Mouse (Mus musculus): Measurements from ENCODE around the gene Aagab. TPM values are rescaled to one million over a fixed set of nuclear protein-coding genes. Genes with fewer than 3 reads are reported as not detected.

Gene Aagab
- polyA plus RNA-seq (2012; fragmentation: generic; extraction: Trizol) = 10 to 100 TPM in 1 of 2 experiments, 1 to 10 TPM in 1; 3.6 to 10.7 TPM

DNA sequence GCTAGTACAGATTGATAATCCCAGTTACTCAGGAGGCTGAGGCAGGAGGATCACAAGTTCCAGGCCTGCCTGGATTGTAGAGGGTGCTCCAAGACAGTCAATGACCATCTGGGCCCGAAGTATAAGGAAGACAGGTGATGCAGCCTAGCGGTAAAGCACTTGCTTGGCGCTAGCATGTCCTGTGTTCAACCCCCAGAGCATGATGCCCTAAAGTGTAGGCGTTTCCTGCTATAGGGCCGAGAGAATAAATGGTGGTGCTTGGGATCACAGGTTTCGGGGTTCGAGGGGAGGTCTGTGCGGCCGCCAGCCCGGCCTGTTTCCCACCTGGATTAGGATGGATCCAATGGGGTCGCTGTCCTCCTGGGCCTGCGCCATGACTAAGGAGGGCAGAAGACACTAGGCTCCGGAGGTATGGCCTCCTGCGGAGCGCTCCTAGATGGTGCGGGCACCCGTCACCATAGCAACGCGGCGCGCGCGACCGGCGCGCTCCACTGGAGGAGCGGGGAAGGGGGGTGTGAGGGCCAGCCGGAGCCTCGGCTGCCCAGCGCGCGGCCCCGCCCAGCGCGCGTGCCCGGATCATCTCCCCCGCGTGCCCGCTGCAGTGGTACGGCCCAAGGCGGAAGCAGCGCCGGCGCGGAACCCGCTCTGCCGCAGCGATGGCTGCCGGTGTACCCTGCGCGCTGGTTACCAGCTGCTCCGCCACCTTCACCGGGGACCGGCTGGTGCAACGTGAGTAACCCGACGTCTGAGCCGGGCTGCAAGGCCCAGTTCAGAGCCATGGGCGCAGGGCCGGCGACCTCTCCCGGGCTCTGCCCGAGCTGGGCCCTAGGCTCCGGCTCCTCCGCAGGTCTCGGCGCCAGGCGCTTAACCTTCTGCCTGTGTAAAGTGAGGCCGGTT is at the start of gene Aagab, which contains the start of gene Iqch:
Gene Aagab (plus strand): TSS at position 618 of the 897 bp plus-strand sequence.
Gene Iqch (minus strand): TSS at position 451 of the 897 bp plus-strand sequence.

Other genes with a start within 250 kb of the Aagab start
- 10 to 100 TPM; 11.7 to 23.2 TPM for gene Map2k5, start 224.8 kb upstream of the Aagab start, polyA plus RNA-seq (2012; fragmentation: generic; extraction: Trizol)
- 10 to 100 TPM; 18.2 to 20.8 TPM for gene 2300009A05Rik, start 203.4 kb upstream of the Aagab start, polyA plus RNA-seq (2012; fragmentation: generic; extraction: Trizol)
- gene Iqch, start 167 bp upstream of the Aagab start, polyA plus RNA-seq (2012; fragmentation: generic; extraction: Trizol) = not detected
- gene Smad3, start 155.3 kb downstream of the Aagab start, polyA plus RNA-seq (2012; fragmentation: generic; extraction: Trizol) = 10 to 100 TPM in 1 of 2 experiments, 1 to 10 TPM in 1; 4.9 to 33.9 TPM